Mouse (Mus musculus): Measurements from ENCODE around the gene Bsn.

GRCm38 (mm10) chr9:108157451-108157850 is 32.7 kb downstream of the Bsn start:
- TF ChIP-seq CTCF (IDR thresholded peaks at IDR 0.05) (no peak), EP300 (IDR thresholded peaks at IDR 0.05) (no peak)
